Mouse (Mus musculus): ENCODE measurements around the gene Thap11. TPM values are rescaled to one million over a fixed set of nuclear protein-coding genes. Genes with fewer than 3 reads are reported as not detected.

The Thap11 gene
- polyA plus RNA-seq, 1 experiment from 2014 or later, result 66.1 TPM

DNA sequence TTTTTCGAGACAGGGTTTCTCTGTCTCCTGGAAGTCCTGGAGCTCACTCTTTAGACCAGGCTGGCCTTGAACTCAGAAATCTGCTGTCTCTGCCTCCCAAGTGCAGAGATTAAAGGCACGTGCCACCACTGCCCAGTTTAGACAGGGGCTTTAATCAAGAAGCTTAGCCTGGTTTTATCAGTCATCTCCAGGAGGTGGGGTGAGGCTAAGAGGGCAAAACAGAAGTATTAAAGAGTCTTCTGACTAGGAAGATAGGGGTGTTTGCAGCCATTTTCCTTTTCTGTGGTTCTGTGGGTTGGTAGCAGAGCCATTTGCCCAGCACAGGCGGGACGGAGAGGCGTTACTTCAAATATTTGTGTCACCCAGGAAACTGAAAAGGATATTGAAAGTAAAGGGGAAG is 4.4 kb downstream of the Thap11 start:
- H3K27ac ChIP-seq (ENCODE audit: low read length), result peak overlapping the region; percentile 96
- 63% methylated on average over 5 of the region's 5 CpGs for WGBS
- no peaks in the 10 kb centered on the region for H3K9me3 ChIP-seq (ENCODE audit: low read length)
- H3K9ac ChIP-seq (replicated peaks; ENCODE audit: low read length), result 0 out of 2 replicates have a peak overlapping the region, but pooled peaks have one; percentile 7
- H3K36me3 ChIP-seq (ENCODE audit: insufficient read depth, low read length), result peaks cover 2% of the 10 kb centered on the region; the same call in 1 of the 2 replicates
- no peaks in the 10 kb centered on the region for H3K27me3 ChIP-seq (ENCODE audit: insufficient read depth, low read length)
- no peak overlapping the region for H3K4me2 ChIP-seq (replicated peaks; ENCODE audit: low read depth, low read length)
- ATAC-seq (ENCODE audit: low FRiP score, low TSS enrichment), result no peak
- no peak overlapping the region for H3K4me3 ChIP-seq (ENCODE audit: low read length)
- peaks cover 43% of the 10 kb centered on the region for H3K4me1 ChIP-seq (ENCODE audit: insufficient read depth, low read length)

DNA sequence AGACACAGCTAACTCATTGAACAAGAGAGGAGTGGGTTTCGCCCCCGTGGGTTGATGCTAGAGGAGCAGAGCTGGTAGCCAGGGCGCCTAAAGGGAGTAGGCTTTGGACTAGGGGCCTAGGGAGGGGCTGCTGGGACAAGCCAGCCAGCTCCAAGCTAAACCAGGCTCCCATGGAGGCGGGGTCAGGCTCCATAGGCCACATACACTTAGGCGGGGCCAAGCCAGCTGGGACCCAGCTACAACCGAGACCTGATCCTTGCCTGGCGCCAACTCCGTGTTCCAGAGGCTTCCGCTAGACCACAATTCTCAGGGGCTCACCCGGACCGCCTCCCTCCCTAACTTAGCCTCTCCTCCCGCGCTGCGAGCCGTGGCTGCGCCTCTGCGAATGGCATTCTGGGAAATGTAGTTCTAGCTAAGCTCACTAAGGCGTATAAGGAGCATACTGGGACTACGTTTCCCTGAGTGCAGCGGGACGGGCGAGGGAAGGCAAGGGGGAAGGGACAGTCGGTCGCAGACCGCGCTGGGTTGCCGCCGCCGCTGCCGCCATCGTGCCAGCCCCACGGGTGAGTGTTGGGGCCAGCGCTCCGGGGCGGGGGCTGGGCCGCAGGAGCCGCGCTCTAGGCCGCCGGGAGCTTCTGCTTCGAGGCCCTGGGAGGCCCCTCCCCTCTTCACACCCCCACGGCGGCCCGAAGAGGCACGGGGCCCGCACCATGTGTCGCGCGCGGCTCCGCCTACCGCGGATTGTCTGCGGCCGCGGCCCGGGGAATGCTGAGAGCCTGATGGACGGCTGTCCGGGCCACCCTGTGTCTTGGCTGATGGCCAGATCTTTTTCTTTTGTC is 5.4 kb downstream of the Thap11 start, which contains the start of gene Nutf2:
TSS of gene Nutf2 (plus strand) at position 438 of the 839 bp plus-strand sequence.
- no peaks in the 10 kb centered on the region for H3K9me3 ChIP-seq (ENCODE audit: low read length)
- H3K9ac ChIP-seq (replicated peaks; ENCODE audit: low read length), result peak within 1 kb of the TSS; percentile 89
- H3K4me2 ChIP-seq (replicated peaks; ENCODE audit: low read depth, low read length), result peak within 1 kb of the TSS; percentile 69
- ATAC-seq (ENCODE audit: low FRiP score, low TSS enrichment), result peak; percentile 99
- under 1% methylated on average over 48 of the region's 59 CpGs for WGBS
- H3K36me3 ChIP-seq (ENCODE audit: insufficient read depth, low read length), result peaks cover 6% of the 10 kb centered on the region; the same call in 1 of the 2 replicates
- peak within 1 kb of the TSS; percentile 96 for H3K27ac ChIP-seq (ENCODE audit: low read length)
- no peaks in the 10 kb centered on the region for H3K27me3 ChIP-seq (ENCODE audit: insufficient read depth, low read length)
- peak within 1 kb of the TSS; percentile 85 for H3K4me3 ChIP-seq (ENCODE audit: low read length)
- H3K4me1 ChIP-seq (ENCODE audit: insufficient read depth, low read length), result peaks cover 42% of the 10 kb centered on the region

DNA sequence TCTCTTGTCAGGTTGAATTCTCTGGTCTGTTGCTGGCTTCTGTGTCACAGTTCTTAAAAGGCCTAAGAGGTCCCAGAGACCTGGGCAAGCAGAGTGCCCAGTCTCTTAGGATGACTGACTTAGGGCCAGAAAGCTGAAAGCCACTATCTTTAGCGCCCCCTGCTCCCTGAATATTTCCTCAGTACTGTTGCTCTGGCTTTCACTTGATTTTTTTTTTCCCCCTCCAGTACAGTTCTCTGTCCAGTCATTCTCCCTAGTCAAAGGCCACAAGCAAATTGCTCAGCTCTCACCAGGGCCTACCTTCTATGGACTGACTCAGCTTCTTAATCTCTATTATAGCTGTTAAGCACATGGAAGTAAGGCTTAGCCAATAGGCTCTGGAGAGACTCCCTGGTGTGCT is 7.0 kb downstream of the Thap11 start:
- Histone ChIP-seq H3K9me3 (ENCODE audit: low read length) (no peaks in the 10 kb centered on the region), H3K4me2 (replicated peaks; ENCODE audit: low read depth, low read length) (peak overlapping the region; percentile 69), H3K36me3 (ENCODE audit: insufficient read depth, low read length) (peaks cover 15% of the 10 kb centered on the region), H3K27ac (ENCODE audit: low read length) (no peak overlapping the region), H3K9ac (replicated peaks; ENCODE audit: low read length) (peak overlapping the region; percentile 89), H3K4me1 (ENCODE audit: insufficient read depth, low read length) (peaks cover 30% of the 10 kb centered on the region), H3K27me3 (ENCODE audit: insufficient read depth, low read length) (no peaks in the 10 kb centered on the region), H3K4me3 (ENCODE audit: low read length) (peak overlapping the region; percentile 85)
- ATAC-seq (ENCODE audit: low FRiP score, low TSS enrichment), result no peak
- WGBS, result 5% methylated on average over 1 of the region's 1 CpGs

DNA sequence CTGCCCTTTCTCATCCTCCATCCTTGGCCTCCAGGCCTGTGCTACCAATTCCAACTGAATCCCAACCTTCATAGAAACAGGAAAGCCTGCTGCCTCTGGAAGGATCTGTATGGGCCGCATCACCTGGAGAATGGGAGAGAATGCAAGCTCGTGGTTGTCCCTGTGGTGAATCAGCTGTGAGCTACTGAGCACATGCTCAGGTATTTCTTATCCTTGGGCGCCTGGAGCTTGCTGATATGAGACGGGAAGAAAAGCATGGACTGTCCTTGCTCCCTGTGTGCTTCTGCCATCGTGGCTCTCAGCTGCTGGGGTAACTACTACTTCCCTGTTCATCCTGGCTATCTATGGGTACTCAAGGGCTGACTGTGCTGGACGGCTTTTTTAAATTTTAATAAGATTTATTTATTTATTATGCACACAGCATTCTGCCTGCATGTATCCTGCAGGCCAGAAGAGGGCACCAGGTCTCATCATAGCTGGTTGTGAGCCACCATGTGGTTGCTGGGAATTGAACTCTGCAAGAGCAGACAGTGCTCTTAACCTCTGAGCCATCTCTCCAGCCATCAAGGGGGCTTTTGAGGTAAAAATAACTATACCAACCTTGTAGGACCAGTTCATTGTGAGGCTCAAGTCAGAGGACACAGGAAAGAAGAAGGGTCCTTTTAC is 11.6 kb downstream of the Thap11 start:
- Histone ChIP-seq H3K27me3 (ENCODE audit: insufficient read depth, low read length) (no peaks in the 10 kb centered on the region), H3K9ac (replicated peaks; ENCODE audit: low read length) (no peak overlapping the region), H3K27ac (ENCODE audit: low read length) (no peak overlapping the region), H3K4me3 (ENCODE audit: low read length) (no peak overlapping the region), H3K4me2 (replicated peaks; ENCODE audit: low read depth, low read length) (no peak overlapping the region), H3K4me1 (ENCODE audit: insufficient read depth, low read length) (peaks cover 11% of the 10 kb centered on the region), H3K9me3 (ENCODE audit: low read length) (no peaks in the 10 kb centered on the region), H3K36me3 (ENCODE audit: insufficient read depth, low read length) (peaks cover 44% of the 10 kb centered on the region)
- 80% methylated on average over 6 of the region's 6 CpGs for WGBS
- ATAC-seq (ENCODE audit: low FRiP score, low TSS enrichment), result no peak

DNA sequence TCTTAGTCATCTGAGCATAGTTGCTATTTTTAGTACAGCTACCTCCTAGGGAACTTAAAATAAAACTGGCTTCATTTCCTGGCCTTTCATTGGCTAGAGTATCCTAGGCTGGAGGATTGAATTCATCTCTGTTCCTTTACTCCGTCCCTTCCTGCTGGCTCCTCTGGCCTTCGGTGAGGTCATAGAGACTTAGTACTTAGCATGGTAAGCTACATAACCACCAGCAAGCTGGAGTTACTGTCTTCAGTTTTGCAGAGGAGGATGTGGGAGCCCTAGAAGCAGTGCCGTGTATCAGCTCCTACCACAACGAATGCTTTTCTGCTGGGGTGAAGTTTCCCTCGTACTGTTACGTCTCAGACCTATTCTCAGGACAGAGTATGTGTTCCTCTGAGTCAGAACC is 19.4 kb downstream of the Thap11 start:
- no peak overlapping the region for H3K9ac ChIP-seq (replicated peaks; ENCODE audit: low read length)
- no peak for ATAC-seq (ENCODE audit: low FRiP score, low TSS enrichment)
- no peak overlapping the region for H3K4me2 ChIP-seq (replicated peaks; ENCODE audit: low read depth, low read length)
- no peak overlapping the region for H3K4me3 ChIP-seq (ENCODE audit: low read length)
- H3K9me3 ChIP-seq (ENCODE audit: low read length), result no peaks in the 10 kb centered on the region
- WGBS, result 80% methylated on average over 6 of the region's 6 CpGs
- H3K36me3 ChIP-seq (ENCODE audit: insufficient read depth, low read length), result peaks cover 63% of the 10 kb centered on the region
- H3K27ac ChIP-seq (ENCODE audit: low read length), result peak overlapping the region; percentile 61; the same call in 1 of the 2 replicates
- H3K4me1 ChIP-seq (ENCODE audit: insufficient read depth, low read length), result no peaks in the 10 kb centered on the region
- H3K27me3 ChIP-seq (ENCODE audit: insufficient read depth, low read length), result no peaks in the 10 kb centered on the region

DNA sequence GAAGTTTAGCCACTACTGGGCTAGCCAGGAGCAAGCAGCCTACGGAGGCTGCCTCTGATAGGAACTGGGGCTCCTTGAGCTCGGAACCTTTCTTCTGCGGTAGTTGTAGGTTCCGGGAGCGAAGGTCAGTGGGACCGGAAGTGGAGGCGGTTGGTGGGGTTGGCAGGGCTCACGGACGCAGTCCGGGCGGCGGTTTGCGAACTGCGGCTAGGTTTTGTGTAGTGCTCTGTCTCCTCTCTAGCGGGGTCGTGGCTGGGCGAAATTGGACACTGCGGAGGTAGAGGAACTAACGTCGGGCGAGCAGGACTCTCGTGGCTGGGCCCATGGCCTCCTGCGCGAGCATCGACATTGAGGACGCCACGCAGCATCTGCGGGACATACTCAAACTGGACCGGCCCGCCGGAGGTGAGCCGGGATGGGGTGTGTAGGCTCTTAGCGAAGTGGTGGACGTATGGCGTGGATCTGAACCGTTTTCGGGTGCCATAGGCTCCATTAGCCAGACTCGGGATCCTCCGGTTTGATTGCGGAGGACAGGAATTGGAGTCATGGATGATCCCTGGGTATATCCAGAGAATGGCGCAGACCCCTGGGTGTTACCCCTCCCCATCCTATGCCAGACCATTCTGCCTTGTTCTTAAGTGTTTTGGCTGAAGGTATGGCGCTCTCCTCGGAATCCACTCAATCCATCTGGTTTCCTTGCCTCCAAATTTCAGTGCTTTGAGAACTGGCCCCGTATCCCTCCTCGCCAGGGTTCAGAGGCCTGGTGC is 26.0 kb downstream of the Thap11 start, which contains the start of gene Edc4:
TSS of gene Edc4 (plus strand) at position 128 of the 767 bp plus-strand sequence.
- H3K27me3 ChIP-seq (ENCODE audit: insufficient read depth, low read length), result no peaks in the 10 kb centered on the region
- peak within 1 kb of the TSS; percentile 92 for H3K9ac ChIP-seq (replicated peaks; ENCODE audit: low read length)
- H3K36me3 ChIP-seq (ENCODE audit: insufficient read depth, low read length), result peaks cover 46% of the 10 kb centered on the region
- ATAC-seq (ENCODE audit: low FRiP score, low TSS enrichment), result peak; percentile 84
- H3K4me3 ChIP-seq (ENCODE audit: low read length), result peak within 1 kb of the TSS; percentile 85
- peak within 1 kb of the TSS; percentile 87 for H3K4me2 ChIP-seq (replicated peaks; ENCODE audit: low read depth, low read length)
- H3K27ac ChIP-seq (ENCODE audit: low read length), result peak within 1 kb of the TSS; percentile 44; the same call in 1 of the 2 replicates
- H3K4me1 ChIP-seq (ENCODE audit: insufficient read depth, low read length), result peaks cover 18% of the 10 kb centered on the region
- no peaks in the 10 kb centered on the region for H3K9me3 ChIP-seq (ENCODE audit: low read length)
- WGBS, result under 1% methylated on average over 45 of the region's 45 CpGs

DNA sequence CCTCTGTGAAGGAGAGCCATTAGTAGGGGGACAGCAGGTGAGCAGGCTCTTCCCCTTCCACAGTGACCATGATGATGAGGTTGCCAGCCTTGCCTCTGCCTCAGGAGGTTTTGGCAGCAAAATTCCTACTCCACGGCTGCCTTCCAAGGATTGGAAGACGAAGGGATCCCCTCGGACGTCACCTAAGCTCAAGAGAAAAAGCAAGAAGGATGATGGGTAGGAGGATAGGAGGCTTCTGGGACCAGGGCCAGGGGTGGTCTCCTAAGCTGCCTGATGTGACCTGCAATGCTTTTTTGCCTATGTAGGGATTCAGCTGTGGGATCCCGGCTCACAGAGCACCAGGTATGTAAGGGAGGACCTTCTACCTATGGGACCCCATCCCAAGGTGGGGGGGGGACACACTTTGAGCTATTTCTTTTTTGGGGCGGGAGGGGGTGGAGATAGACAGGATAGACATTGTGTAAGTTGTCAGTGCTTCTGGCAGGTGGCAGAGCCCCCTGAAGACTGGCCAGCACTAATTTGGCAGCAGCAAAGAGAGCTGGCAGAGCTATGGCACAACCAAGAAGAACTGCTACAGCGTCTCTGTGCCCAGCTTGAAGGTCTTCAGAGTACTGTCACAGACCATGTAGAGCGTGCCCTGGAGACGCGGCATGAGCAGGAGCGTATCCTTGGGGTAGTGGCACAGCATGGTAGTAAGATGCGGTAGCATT is 35.0 kb downstream of the Thap11 start:
- no peak overlapping the region for H3K4me3 ChIP-seq (ENCODE audit: low read length)
- WGBS, result 93% methylated on average over 12 of the region's 12 CpGs

DNA sequence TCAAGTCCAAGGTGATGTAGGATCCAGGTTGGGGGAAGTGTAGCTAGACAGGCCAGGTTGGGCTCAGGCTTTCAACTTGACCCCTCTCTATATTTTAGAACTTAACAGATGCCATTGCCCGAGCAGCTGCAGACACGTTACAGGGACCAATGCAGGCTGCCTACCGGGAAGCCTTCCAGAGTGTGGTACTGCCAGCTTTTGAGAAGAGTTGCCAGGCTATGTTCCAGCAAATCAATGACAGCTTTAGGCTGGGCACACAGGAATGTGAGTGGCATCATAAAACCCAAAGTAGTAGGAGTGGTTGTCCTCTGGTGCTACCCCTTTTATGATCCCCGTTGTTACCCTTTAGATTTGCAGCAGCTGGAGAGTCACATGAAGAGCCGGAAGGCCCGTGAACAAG is 35.9 kb downstream of the Thap11 start:
- H3K9me3 ChIP-seq (ENCODE audit: low read length), result no peaks in the 10 kb centered on the region
- no peaks in the 10 kb centered on the region for H3K27me3 ChIP-seq (ENCODE audit: insufficient read depth, low read length)
- no peak overlapping the region for H3K9ac ChIP-seq (replicated peaks; ENCODE audit: low read length)
- no peak overlapping the region for H3K4me2 ChIP-seq (replicated peaks; ENCODE audit: low read depth, low read length)
- no peak overlapping the region for H3K27ac ChIP-seq (ENCODE audit: low read length)
- peaks cover 3% of the 10 kb centered on the region; the same call in 1 of the 2 replicates for H3K4me1 ChIP-seq (ENCODE audit: insufficient read depth, low read length)
- no peak overlapping the region for H3K4me3 ChIP-seq (ENCODE audit: low read length)
- no peak for ATAC-seq (ENCODE audit: low FRiP score, low TSS enrichment)
- 72% methylated on average over 6 of the region's 6 CpGs for WGBS
- peaks cover 66% of the 10 kb centered on the region for H3K36me3 ChIP-seq (ENCODE audit: insufficient read depth, low read length)

More for the DNA sequence above, 35.0 kb downstream of the Thap11 start:
- Histone ChIP-seq H3K27ac (ENCODE audit: low read length) (no peak overlapping the region), H3K4me2 (replicated peaks; ENCODE audit: low read depth, low read length) (no peak overlapping the region), H3K36me3 (ENCODE audit: insufficient read depth, low read length) (peaks cover 76% of the 10 kb centered on the region), H3K27me3 (ENCODE audit: insufficient read depth, low read length) (no peaks in the 10 kb centered on the region), H3K9me3 (ENCODE audit: low read length) (no peaks in the 10 kb centered on the region), H3K4me1 (ENCODE audit: insufficient read depth, low read length) (peaks cover 3% of the 10 kb centered on the region; the same call in 1 of the 2 replicates), H3K9ac (replicated peaks; ENCODE audit: low read length) (no peak overlapping the region)
- ATAC-seq (ENCODE audit: low FRiP score, low TSS enrichment), result no peak

DNA sequence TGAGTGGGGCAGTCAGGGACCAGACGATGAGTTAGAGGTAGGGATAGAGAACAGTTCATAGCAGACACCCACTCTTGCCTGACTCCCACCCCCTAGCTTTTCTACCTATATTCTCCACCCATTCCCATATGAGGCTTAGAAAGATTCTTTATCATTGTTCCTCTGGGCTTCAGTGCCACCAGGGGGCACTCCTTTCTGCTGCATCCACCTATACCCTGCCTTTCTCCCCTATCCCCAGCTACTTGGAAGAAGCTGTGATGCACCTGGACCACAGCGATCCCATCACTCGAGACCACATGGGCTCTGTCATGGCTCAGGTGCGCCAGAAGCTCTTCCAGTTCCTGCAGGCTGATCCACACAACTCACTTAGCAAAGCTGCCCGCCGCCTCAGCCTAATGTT is 37.5 kb downstream of the Thap11 start:
- H3K9ac ChIP-seq (replicated peaks; ENCODE audit: low read length), result no peak overlapping the region
- peaks cover 3% of the 10 kb centered on the region; the same call in 1 of the 2 replicates for H3K4me1 ChIP-seq (ENCODE audit: insufficient read depth, low read length)
- H3K27me3 ChIP-seq (ENCODE audit: insufficient read depth, low read length), result no peaks in the 10 kb centered on the region
- no peaks in the 10 kb centered on the region for H3K9me3 ChIP-seq (ENCODE audit: low read length)
- no peak overlapping the region for H3K27ac ChIP-seq (ENCODE audit: low read length)
- no peak overlapping the region for H3K4me3 ChIP-seq (ENCODE audit: low read length)
- WGBS, result 80% methylated on average over 6 of the region's 6 CpGs
- no peak overlapping the region for H3K4me2 ChIP-seq (replicated peaks; ENCODE audit: low read depth, low read length)
- no peak for ATAC-seq (ENCODE audit: low FRiP score, low TSS enrichment)
- H3K36me3 ChIP-seq (ENCODE audit: insufficient read depth, low read length), result peaks cover 51% of the 10 kb centered on the region

Data from kidney, embryonic 16.5 days (tissue).